Mouse (Mus musculus) intestine, embryonic 15.5 days (tissue): ENCODE data around the gene Grk6. TPM values are rescaled to one million over a fixed set of nuclear protein-coding genes. Genes with fewer than 3 reads are reported as not detected.
A peak's percentile ranks its signal among the peaks of the same experiment; 100 is the strongest.

Source experiments
- ATAC-seq: fragments of 200-750 bp; cut with Nextera tagmentation; 2 replicates; pipeline ENCODE4 v1.8.0; 2017; ENCODE audit warnings: moderate TSS enrichment, moderate library complexity
- H3K27ac ChIP-seq: fragments of 300-500 bp; sonication (generic); 2 replicates; pipeline ENCODE4 v1.5.1; 2015; ENCODE audit warnings: mild to moderate bottlenecking, inconsistent platforms
- H3K27me3 ChIP-seq: fragments of 300-500 bp; sonication (generic); replicated peaks from 2 replicates; pipeline ENCODE4 v1.6.1; 2015; ENCODE audit warnings: inconsistent platforms
- H3K36me3 ChIP-seq: fragments of 300-500 bp; sonication (generic); 2 replicates; pipeline ENCODE4 v1.6.1; 2015; ENCODE audit warnings: inconsistent platforms
- H3K4me1 ChIP-seq: fragments of 300-500 bp; sonication (generic); replicated peaks from 2 replicates; pipeline ENCODE4 v1.6.1; 2015; ENCODE audit warnings: inconsistent platforms
- H3K4me2 ChIP-seq: fragments of 300-500 bp; sonication (generic); replicated peaks from 2 replicates; pipeline ENCODE4 v1.6.1; 2015; ENCODE audit warnings: mild to moderate bottlenecking, inconsistent platforms
- H3K4me3 ChIP-seq: fragments of 300-500 bp; sonication (generic); replicated peaks from 2 replicates; pipeline ENCODE4 v1.5.1; 2015; ENCODE audit warnings: inconsistent platforms
- H3K9ac ChIP-seq: fragments of 300-500 bp; sonication (generic); 2 replicates; pipeline ENCODE4 v1.6.1; 2015; ENCODE audit warnings: inconsistent platforms
- H3K9me3 ChIP-seq: fragments of 300-500 bp; sonication (generic); 2 replicates; pipeline ENCODE4 v1.6.1; 2016; ENCODE audit warnings: inconsistent platforms
- whole genome bisulfite sequencing: fragments of 180-500 bp; shearing (Covaris S2); methylation state at CpG from one replicate; pipeline ENCODE4 v1.1.7; 2015; 5-methylcytosine and 5-hydroxymethylcytosine counted together
- polyA plus RNA-seq: library from polyadenylated mRNA; unstranded; fragments of >200 nt; fragmentation: Nextera tagmentation; extraction: Ambion mirVana; gene quantifications from 2 replicates; pipeline ENCODE4 v1.2.1, GENCODE M21; 2015

Gene Grk6
- polyA plus RNA-seq, 1 experiment from 2014 or later = 38.3 TPM

GRCm38 (mm10) chr13:55502405-55502804, 57.5 kb downstream of the Grk6 start:
- no peak overlapping the region for H3K9ac ChIP-seq
- no peaks in the 10 kb centered on the region for H3K9me3 ChIP-seq
- no peak for ATAC-seq
- 88% methylated on average over 8 of the region's 8 CpGs for WGBS
- H3K4me3 ChIP-seq = no peak overlapping the region
- no peaks in the 10 kb centered on the region for H3K27me3 ChIP-seq
- H3K4me1 ChIP-seq = no peaks in the 10 kb centered on the region
- peaks cover 36% of the 10 kb centered on the region for H3K36me3 ChIP-seq
- H3K4me2 ChIP-seq = no peak overlapping the region
- no peak overlapping the region for H3K27ac ChIP-seq

- Histone ChIP-seq H3K4me1 (no peaks in the 10 kb centered on the region), H3K4me2 (no peak overlapping the region), H3K27ac (no peak overlapping the region), H3K36me3 (peaks cover 45% of the 10 kb centered on the region), H3K9me3 (no peaks in the 10 kb centered on the region), H3K4me3 (no peak overlapping the region), H3K27me3 (no peaks in the 10 kb centered on the region), H3K9ac (no peak overlapping the region)
- WGBS = 89% methylated on average over 5 of the region's 5 CpGs
- no peak for ATAC-seq
These were observed 59.5 kb downstream of the Grk6 start for GRCm38 (mm10) chr13:55504390-55504789.

- WGBS = 92% methylated on average over 9 of the region's 9 CpGs
- peaks cover 9% of the 10 kb centered on the region for H3K4me1 ChIP-seq
- H3K27me3 ChIP-seq = no peaks in the 10 kb centered on the region
- no peak overlapping the region for H3K9ac ChIP-seq
- ATAC-seq = no peak
- H3K36me3 ChIP-seq = peaks cover 45% of the 10 kb centered on the region
- no peak overlapping the region for H3K4me3 ChIP-seq
- H3K27ac ChIP-seq = no peak overlapping the region
- H3K9me3 ChIP-seq = no peaks in the 10 kb centered on the region
- H3K4me2 ChIP-seq = no peak overlapping the region
These were observed 60.9 kb downstream of the Grk6 start for GRCm38 (mm10) chr13:55505810-55506209.

GRCm38 (mm10) chr13:55506697-55507096, 61.8 kb downstream of the Grk6 start:
- WGBS = 89% methylated on average over 10 of the region's 10 CpGs
- no peak for ATAC-seq
- H3K27me3 ChIP-seq = no peaks in the 10 kb centered on the region
- no peaks in the 10 kb centered on the region for H3K9me3 ChIP-seq
- no peak overlapping the region for H3K4me3 ChIP-seq
- no peak overlapping the region for H3K9ac ChIP-seq
- H3K27ac ChIP-seq = no peak overlapping the region
- H3K36me3 ChIP-seq = peaks cover 45% of the 10 kb centered on the region
- no peak overlapping the region for H3K4me2 ChIP-seq
- peaks cover 18% of the 10 kb centered on the region for H3K4me1 ChIP-seq

GRCm38 (mm10) chr13:55507877-55508276, 63.0 kb downstream of the Grk6 start:
- Histone ChIP-seq H3K9me3 (no peaks in the 10 kb centered on the region), H3K27me3 (no peaks in the 10 kb centered on the region), H3K4me1 (peaks cover 25% of the 10 kb centered on the region), H3K4me3 (no peak overlapping the region), H3K27ac (no peak overlapping the region), H3K9ac (no peak overlapping the region), H3K4me2 (no peak overlapping the region), H3K36me3 (peaks cover 41% of the 10 kb centered on the region)
- no peak for ATAC-seq
- WGBS = 65% methylated on average over 11 of the region's 11 CpGs

GRCm38 (mm10) chr13:55508531-55508930, 63.7 kb downstream of the Grk6 start:
- WGBS = 89% methylated on average over 10 of the region's 10 CpGs
- Histone ChIP-seq H3K27ac (no peak overlapping the region), H3K4me3 (no peak overlapping the region), H3K4me2 (no peak overlapping the region), H3K4me1 (peaks cover 25% of the 10 kb centered on the region), H3K9me3 (no peaks in the 10 kb centered on the region), H3K9ac (no peak overlapping the region), H3K36me3 (peaks cover 35% of the 10 kb centered on the region), H3K27me3 (no peaks in the 10 kb centered on the region)
- no peak for ATAC-seq

- peak overlapping the region; percentile 72; the same call in 1 of the 2 replicates for H3K4me3 ChIP-seq
- no peaks in the 10 kb centered on the region for H3K9me3 ChIP-seq
- H3K27me3 ChIP-seq = no peaks in the 10 kb centered on the region
- peaks cover 19% of the 10 kb centered on the region for H3K36me3 ChIP-seq
- H3K4me1 ChIP-seq = peaks cover 25% of the 10 kb centered on the region
- ATAC-seq = peak; percentile 18
- H3K4me2 ChIP-seq = peak overlapping the region; percentile 81
- WGBS = 25% methylated on average over 3 of the region's 3 CpGs
- peak overlapping the region; percentile 92 for H3K27ac ChIP-seq
- no peak overlapping the region for H3K9ac ChIP-seq
These were observed 65.4 kb downstream of the Grk6 start for GRCm38 (mm10) chr13:55510332-55510667.

Other genes starting within 250 kb of the Grk6 start
- 49.6 and 52.8 TPM in 2 replicates for gene Nsd1, start 235.3 kb upstream of the Grk6 start, polyA plus RNA-seq
- gene Prelid1, start 124.6 kb upstream of the Grk6 start, polyA plus RNA-seq = 543 and 576 TPM in 2 replicates
- 83.2 and 101 TPM in 2 replicates for gene Rab24, start 123.1 kb upstream of the Grk6 start, polyA plus RNA-seq
- 22.3 and 26.0 TPM in 2 replicates for gene Mxd3, start 115.2 kb upstream of the Grk6 start, polyA plus RNA-seq
- 121 and 128 TPM in 2 replicates for gene Lman2, start 82.3 kb upstream of the Grk6 start, polyA plus RNA-seq
- 0.85 and 1.2 TPM in 2 replicates for gene Rgs14, start 75.3 kb upstream of the Grk6 start, polyA plus RNA-seq
- not detected in 2 replicates for gene Slc34a1, start 46.9 kb upstream of the Grk6 start, polyA plus RNA-seq
- gene Pfn3, start 29.8 kb upstream of the Grk6 start, polyA plus RNA-seq = not detected in 2 replicates
- 1.8 TPM in 2 replicates for gene F12, start 18.3 kb upstream of the Grk6 start, polyA plus RNA-seq
- 0.24 and 0.28 TPM in 2 replicates for gene Prr7, start 19.2 kb downstream of the Grk6 start, polyA plus RNA-seq
- 103 and 109 TPM in 2 replicates for gene Dbn1, start 43.0 kb downstream of the Grk6 start, polyA plus RNA-seq
- 187 and 195 TPM in 2 replicates for gene Pdlim7, start 68.6 kb downstream of the Grk6 start, polyA plus RNA-seq
- 3.1 and 3.6 TPM in 2 replicates for gene Dok3, start 84.2 kb downstream of the Grk6 start, polyA plus RNA-seq
- gene Ddx41, start 91.6 kb downstream of the Grk6 start, polyA plus RNA-seq = 50.9 and 51.0 TPM in 2 replicates
- gene Fam193b, start 126.0 kb downstream of the Grk6 start, polyA plus RNA-seq = 22.9 and 23.5 TPM in 2 replicates
- gene Tmed9, start 128.7 kb downstream of the Grk6 start, polyA plus RNA-seq = 110 and 122 TPM in 2 replicates
- 21.7 and 23.2 TPM in 2 replicates for gene B4galt7, start 154.8 kb downstream of the Grk6 start, polyA plus RNA-seq
- 41.6 and 46.9 TPM in 2 replicates for gene Caml, start 177.9 kb downstream of the Grk6 start, polyA plus RNA-seq
- 31.4 and 31.5 TPM in 2 replicates for gene Ddx46, start 190.0 kb downstream of the Grk6 start, polyA plus RNA-seq
- 45.2 and 46.2 TPM in 2 replicates for gene B230219D22Rik, start 248.1 kb downstream of the Grk6 start, polyA plus RNA-seq